Mouse (Mus musculus) hematopoietic stem cell, adult 5-6 weeks (primary cell): ENCODE data around the gene Slk. TPM values are rescaled to one million over a fixed set of nuclear protein-coding genes. Genes with fewer than 3 reads are reported as not detected.

ENCODE experiments used
- ATAC-seq, 2 experiments: fragments of 125-278 bp in 1 of 2; replicated peaks in 1 of 2; 2 replicates each; pipeline ENCODE4 v1.8.0; 2016 to 2017; ENCODE audit warnings: inconsistent platforms in 2 of 2, mild to moderate bottlenecking in 2 of 2, moderate number of reproducible peaks in 2 of 2, low read depth in 1 of 2, moderate TSS enrichment in 1 of 2; ENCODE audit not compliant: low FRiP score in 2 of 2, poor library complexity in 2 of 2, severe bottlenecking in 2 of 2, insufficient read depth in 1 of 2, low TSS enrichment in 1 of 2
- total RNA-seq: library from RNA; stranded (forward); fragments of 172-1452, 232-1000 nt; gene quantifications from 2 replicates; pipeline ENCODE4 v1.2.3, GENCODE M21; 2017

Slk gene
- total RNA-seq, 1 experiment from 2014 or later: 191 TPM

GRCm38 (mm10) chr19:47689592-47689991 lies 110.1 kb downstream of the Slk start:
- ATAC-seq: no peak

- no peak for ATAC-seq
Measured at GRCm38 (mm10) chr19:47691994-47692393, 112.5 kb downstream of the Slk start, which contains the start of gene Col17a1. Gene Col17a1 (minus strand): TSS chr19:47692094.

Other genes starting within 250 kb of the Slk start
- 4.0 and 4.2 TPM in 2 replicates for gene Sh3pxd2a, start 115.3 kb upstream of the Slk start, total RNA-seq
- gene Stn1, start 42.2 kb upstream of the Slk start, total RNA-seq: 17.1 and 19.8 TPM in 2 replicates
- not detected in 2 replicates for gene Col17a1, start 112.4 kb downstream of the Slk start, total RNA-seq
- 209 and 264 TPM in 2 replicates for gene Sfr1, start 152.0 kb downstream of the Slk start, total RNA-seq